Mouse (Mus musculus) liver, postnatal 0 days (tissue): ENCODE data around the gene Tmem248.

Experiments used
- CTCF ChIP-seq: sonication (generic); IDR thresholded peaks from 2 replicates; pipeline ENCODE4 v1.5.1; 2016; ENCODE audit warnings: antibody characterized with exemption, low read depth
- EP300 ChIP-seq: IDR thresholded peaks from 2 replicates; pipeline ENCODE4 v1.6.1; 2016; ENCODE audit warnings: antibody characterized with exemption, low read depth, mild to moderate bottlenecking

DNA sequence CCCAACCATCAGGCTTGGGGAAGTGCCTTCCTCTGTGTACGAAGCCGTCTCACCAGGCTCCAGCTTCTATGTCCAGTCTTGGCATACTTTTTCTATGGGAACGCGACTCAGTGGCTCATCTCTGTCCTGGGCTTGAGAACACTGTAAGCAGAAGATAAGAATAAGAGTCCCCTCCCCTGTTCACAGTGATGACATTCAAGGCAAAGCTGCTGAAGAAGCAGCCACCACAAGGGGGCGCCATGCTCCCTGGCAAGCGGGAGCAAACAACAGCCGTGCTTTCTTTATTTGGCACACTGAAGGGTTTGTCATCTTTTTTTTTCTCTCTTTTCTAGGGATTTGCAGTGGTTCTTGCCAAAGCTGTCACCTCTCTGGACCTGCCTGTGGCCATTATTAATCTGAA is 49.8 kb downstream of the Tmem248 start:
- TF ChIP-seq CTCF (peak; percentile 80), EP300 (no peak)
